Mouse (Mus musculus): Measurements from ENCODE around the gene 5530400C23Rik. TPM values are rescaled to one million over a fixed set of nuclear protein-coding genes. Genes with fewer than 3 reads are reported as not detected.
"Not testable (repeated sequence)": the region's sequence is repeated elsewhere in the genome, so short reads cannot be mapped to it uniquely, and the experiment has no call there.

Gene 5530400C23Rik
- not detected in 2 replicates for polyA plus RNA-seq (2015; fragmentation: Nextera tagmentation; extraction: Ambion mirVana)

DNA sequence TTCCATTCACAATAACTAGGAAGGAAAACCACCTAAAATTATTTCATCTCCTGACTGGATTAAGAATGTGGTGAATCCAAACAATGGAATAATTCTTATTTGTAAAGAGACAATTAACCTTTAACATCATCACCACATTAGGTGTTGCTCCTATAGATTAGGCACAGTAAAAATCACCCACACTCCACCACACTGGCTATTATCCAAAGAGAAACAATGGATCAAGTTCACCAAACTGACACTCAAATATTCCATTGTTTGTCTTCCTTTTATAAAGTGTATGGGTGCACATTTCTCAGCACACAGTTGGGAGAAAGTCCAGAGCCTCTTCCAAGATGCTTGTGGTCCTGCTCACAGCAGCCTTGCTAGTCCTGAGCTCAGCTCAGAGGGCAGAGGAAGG lies at the start of gene 5530400C23Rik:
Gene 5530400C23Rik (plus strand): TSS at position 301 of the 400 bp plus-strand sequence.
- not testable (repeated sequence) for DNase-seq (ENCODE audit: low spot score)

DNA sequence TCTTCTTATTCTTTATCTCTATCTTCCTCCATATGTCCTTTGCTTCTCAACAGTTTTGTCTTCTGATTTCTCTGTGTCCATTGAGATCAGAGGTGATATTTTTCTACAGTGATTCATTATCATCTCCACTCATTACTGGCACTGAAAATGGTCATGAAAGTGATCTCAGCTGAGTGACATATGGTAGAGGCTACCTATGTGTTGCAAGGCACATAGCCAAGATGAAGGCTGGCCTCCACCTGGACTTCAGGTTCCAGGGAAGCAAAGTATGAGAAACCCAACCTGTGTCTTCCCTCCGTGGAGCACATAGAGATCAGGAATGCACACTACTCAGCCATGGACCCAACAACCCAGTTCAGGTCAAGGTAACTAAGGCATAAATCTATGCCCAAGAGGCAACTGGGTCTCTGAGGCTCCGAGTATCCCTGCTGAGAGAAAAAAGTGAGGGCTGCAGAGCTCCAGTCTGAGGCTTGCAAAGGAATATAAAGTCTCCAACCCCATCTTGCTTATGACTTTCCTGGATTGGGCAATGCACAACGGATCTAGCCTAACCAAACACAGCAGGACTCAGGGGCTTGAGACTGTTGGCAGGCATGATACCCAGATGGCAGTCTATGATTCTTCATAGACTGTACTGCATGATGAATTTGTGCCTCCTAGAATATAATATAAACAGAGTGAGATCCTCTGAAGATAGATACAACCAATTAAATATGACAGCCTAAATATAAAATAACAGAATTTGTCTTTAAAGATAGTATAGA lies 14.1 kb downstream of the 5530400C23Rik start:
- no peak for DNase-seq (ENCODE audit: low spot score)

DNA sequence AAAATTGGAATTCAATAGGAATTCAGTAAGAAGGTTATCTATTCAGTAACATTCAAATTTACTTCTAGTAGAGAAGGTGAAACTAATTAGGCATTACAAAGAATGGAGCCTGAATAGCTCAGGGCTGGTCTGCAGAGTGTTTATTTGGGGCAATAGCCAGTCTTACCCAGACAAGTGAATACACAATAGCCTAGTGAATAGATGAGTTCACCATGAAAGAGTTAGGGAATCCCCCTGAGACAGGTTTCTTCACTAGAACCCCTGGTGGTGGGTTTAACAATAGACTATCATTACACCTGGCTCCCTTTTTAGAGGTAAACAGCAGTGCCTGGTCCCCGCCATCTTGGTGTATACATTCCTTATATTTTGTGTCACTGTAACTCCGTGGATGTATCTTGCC lies 21.9 kb downstream of the 5530400C23Rik start:
- not testable (repeated sequence) for DNase-seq (ENCODE audit: low spot score)

DNA sequence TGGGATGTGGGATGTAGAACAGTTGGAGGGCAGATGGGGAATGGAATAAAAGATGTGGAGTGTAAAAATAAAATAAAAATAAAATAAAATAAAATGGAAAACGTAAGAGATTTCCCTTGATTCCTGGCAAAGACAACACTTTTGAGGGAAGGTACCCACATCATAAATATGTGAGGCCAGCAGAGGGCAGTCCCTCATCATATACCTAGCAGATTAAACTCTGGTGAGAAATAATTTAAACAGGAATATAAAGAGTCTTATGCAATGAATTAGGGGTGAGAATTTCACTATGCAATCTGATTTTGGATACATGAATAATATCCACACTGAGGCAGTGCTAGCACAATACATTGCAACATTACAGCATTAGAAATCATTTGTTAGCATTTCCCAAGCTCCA lies 46.5 kb downstream of the 5530400C23Rik start:
- DNase-seq (ENCODE audit: low spot score): no peak

DNA sequence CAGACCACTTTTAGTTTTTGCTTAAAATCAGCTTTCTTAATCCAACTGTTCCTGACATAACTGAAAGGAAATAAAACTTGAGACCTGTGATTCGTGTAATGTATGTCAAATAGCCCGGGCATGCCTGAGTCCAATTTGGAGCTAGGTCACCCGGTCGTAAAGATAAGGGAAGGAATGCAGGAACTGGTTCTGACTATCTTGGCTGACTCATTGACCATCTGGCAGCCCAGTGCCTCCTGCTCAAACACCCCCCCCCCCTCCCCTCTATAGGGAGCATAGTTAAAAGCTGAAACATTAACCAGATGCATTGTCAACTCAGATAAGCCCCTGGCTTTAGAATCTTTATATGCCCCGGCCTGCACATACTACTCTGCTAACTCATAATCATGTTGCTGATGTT lies 49.7 kb downstream of the 5530400C23Rik start:
- not testable (repeated sequence) for DNase-seq (ENCODE audit: low spot score)

Other genes with a start within 250 kb of the 5530400C23Rik start
- gene Tas2r140, start 236.4 kb upstream of the 5530400C23Rik start, polyA plus RNA-seq (2015; fragmentation: Nextera tagmentation; extraction: Ambion mirVana): not detected in 2 replicates
- gene Smim10l1, start 187.3 kb upstream of the 5530400C23Rik start, polyA plus RNA-seq (2015; fragmentation: Nextera tagmentation; extraction: Ambion mirVana): 50.6 and 51.2 TPM in 2 replicates

Data from thymus, postnatal 0 days (tissue).